Mouse (Mus musculus) lung, postnatal 0 days (tissue): ENCODE results near the gene Padi3. TPM values are rescaled to one million over a fixed set of nuclear protein-coding genes. Genes with fewer than 3 reads are reported as not detected.
A peak's percentile ranks its signal among the peaks of the same experiment; 100 is the strongest.

ENCODE experiments used
- ATAC-seq: fragments of 200-750 bp; cut with Nextera tagmentation; 2 replicates; pipeline ENCODE4 v1.8.0; 2017; ENCODE audit warnings: moderate library complexity
- DNase-seq: peaks from one replicate; pipeline ENCODE4 v3.0.0-alpha.2; 2016; ENCODE audit warnings: low spot score
- H3K27ac ChIP-seq: fragments of 300-500 bp; sonication (generic); 2 replicates; pipeline ENCODE4 v1.5.1; 2014; ENCODE audit warnings: antibody characterized with exemption, mild to moderate bottlenecking, low read length, mixed read lengths
- H3K27me3 ChIP-seq: fragments of 300-500 bp; sonication (generic); replicated peaks from 2 replicates; pipeline ENCODE4 v1.6.1; 2014; ENCODE audit warnings: low read length, mixed read lengths; ENCODE audit not compliant: insufficient read depth
- H3K36me3 ChIP-seq: fragments of 300-500 bp; sonication (generic); 2 replicates; pipeline ENCODE4 v1.6.1; 2014; ENCODE audit warnings: low read length, mixed read lengths; ENCODE audit not compliant: insufficient read depth
- H3K4me1 ChIP-seq: fragments of 300-500 bp; sonication (generic); 2 replicates; pipeline ENCODE4 v1.6.1; 2014; ENCODE audit warnings: antibody characterized with exemption, low read depth, low read length, mixed read lengths; ENCODE audit not compliant: insufficient read depth
- H3K4me2 ChIP-seq: fragments of 300-500 bp; sonication (generic); replicated peaks from 2 replicates; pipeline ENCODE4 v1.6.1; 2014; ENCODE audit warnings: low read depth, mild to moderate bottlenecking, low read length, moderate library complexity, mixed read lengths
- H3K4me3 ChIP-seq: fragments of 300-500 bp; sonication (generic); 2 replicates; pipeline ENCODE4 v1.5.1; 2014; ENCODE audit warnings: low read depth, low read length
- H3K9ac ChIP-seq: fragments of 300-500 bp; sonication (generic); replicated peaks from 2 replicates; pipeline ENCODE4 v1.6.1; 2014; ENCODE audit warnings: low read depth, mild to moderate bottlenecking
- H3K9me3 ChIP-seq: fragments of 300-500 bp; sonication (generic); 2 replicates; pipeline ENCODE4 v1.6.1; 2016; ENCODE audit warnings: low read length, mixed read lengths
- CTCF ChIP-seq: IDR thresholded peaks from 2 replicates; pipeline ENCODE4 v1.5.1; 2016; ENCODE audit warnings: antibody characterized with exemption, mild to moderate bottlenecking
- EP300 ChIP-seq: IDR thresholded peaks from 2 replicates; pipeline ENCODE4 v1.6.1; 2016; ENCODE audit warnings: antibody characterized with exemption, mild to moderate bottlenecking, control low read depth
- WGBS: fragments of 180-500 bp; shearing (Covaris S2); extraction: QIAGEN DNeasy Blood & Tissue Kit; methylation state at CpG from one replicate; pipeline ENCODE4 v1.1.7; 2014; 5-methylcytosine and 5-hydroxymethylcytosine counted together
- polyA plus RNA-seq: library from polyadenylated mRNA; unstranded; fragments of >200 nt; fragmentation: Nextera tagmentation; extraction: Ambion mirVana; gene quantifications from 2 replicates; pipeline ENCODE4 v1.2.1, GENCODE M21; 2015

The Padi3 gene
- polyA plus RNA-seq, 1 experiment from 2014 or later = 0.35 TPM

- DNase-seq (peak; percentile 59), ATAC-seq (peak; percentile 41; the same call in 1 of the 2 replicates)
- Histone ChIP-seq H3K36me3 (no peaks in the 10 kb centered on the region), H3K4me1 (no peaks in the 10 kb centered on the region), H3K9ac (peak overlapping the region; percentile 23; the same call in 1 of the 2 replicates), H3K27ac (0 out of 2 replicates have a peak overlapping the region, but pooled peaks have one; percentile 26), H3K9me3 (no peaks in the 10 kb centered on the region), H3K27me3 (no peaks in the 10 kb centered on the region), H3K4me3 (peak overlapping the region; percentile 31), H3K4me2 (peak overlapping the region; percentile 54)
- WGBS = 6% methylated on average over 13 of the region's 13 CpGs
- TF ChIP-seq EP300 (no peak), CTCF (no peak)
Observed at GRCm38 (mm10) chr4:140770433-140770832, 40.0 kb downstream of the Padi3 start.

GRCm38 (mm10) chr4:140768973-140769372, 41.5 kb downstream of the Padi3 start:
- 75% methylated on average over 5 of the region's 5 CpGs for WGBS
- Histone ChIP-seq H3K4me3 (no peak overlapping the region), H3K27ac (no peak overlapping the region), H3K9ac (no peak overlapping the region), H3K36me3 (no peaks in the 10 kb centered on the region), H3K27me3 (no peaks in the 10 kb centered on the region), H3K4me2 (no peak overlapping the region), H3K9me3 (no peaks in the 10 kb centered on the region), H3K4me1 (no peaks in the 10 kb centered on the region)
- TF ChIP-seq CTCF (no peak), EP300 (no peak)
- ATAC-seq (no peak), DNase-seq (no peak)

GRCm38 (mm10) chr4:140765936-140766335, 44.5 kb downstream of the Padi3 start:
- no peak for TF ChIP-seq CTCF
- no peak for TF ChIP-seq EP300
- no peak for ATAC-seq
- Histone ChIP-seq H3K27me3 (no peaks in the 10 kb centered on the region), H3K27ac (no peak overlapping the region), H3K9me3 (no peaks in the 10 kb centered on the region), H3K4me1 (no peaks in the 10 kb centered on the region), H3K4me3 (no peak overlapping the region), H3K9ac (no peak overlapping the region), H3K36me3 (no peaks in the 10 kb centered on the region), H3K4me2 (no peak overlapping the region)
- DNase-seq = no peak
- WGBS = 71% methylated on average over 3 of the region's 3 CpGs

- Histone ChIP-seq H3K27ac (no peak overlapping the region), H3K27me3 (no peaks in the 10 kb centered on the region), H3K4me3 (no peak overlapping the region), H3K4me1 (no peaks in the 10 kb centered on the region), H3K9me3 (no peaks in the 10 kb centered on the region), H3K4me2 (no peak overlapping the region), H3K36me3 (no peaks in the 10 kb centered on the region), H3K9ac (no peak overlapping the region)
- no peak for ATAC-seq
- TF ChIP-seq EP300 (no peak), CTCF (peak; percentile 77)
- peak; percentile 25 for DNase-seq
- 12% methylated on average over 9 of the region's 9 CpGs for WGBS
Observed at GRCm38 (mm10) chr4:140763158-140763557, 47.3 kb downstream of the Padi3 start.

- Histone ChIP-seq H3K27me3 (no peaks in the 10 kb centered on the region), H3K4me3 (no peak overlapping the region), H3K9me3 (no peaks in the 10 kb centered on the region), H3K4me1 (no peaks in the 10 kb centered on the region), H3K36me3 (no peaks in the 10 kb centered on the region), H3K4me2 (no peak overlapping the region), H3K9ac (no peak overlapping the region), H3K27ac (no peak overlapping the region)
- WGBS = 67% methylated on average over 7 of the region's 7 CpGs
- TF ChIP-seq EP300 (no peak), CTCF (no peak)
- DNase-seq (no peak), ATAC-seq (no peak)
Observed at GRCm38 (mm10) chr4:140761601-140762000, 48.8 kb downstream of the Padi3 start.

GRCm38 (mm10) chr4:140755811-140756210, 54.6 kb downstream of the Padi3 start:
- Histone ChIP-seq H3K36me3 (no peaks in the 10 kb centered on the region), H3K4me3 (no peak overlapping the region), H3K27ac (no peak overlapping the region), H3K4me2 (no peak overlapping the region), H3K27me3 (no peaks in the 10 kb centered on the region), H3K9me3 (no peaks in the 10 kb centered on the region), H3K4me1 (no peaks in the 10 kb centered on the region), H3K9ac (no peak overlapping the region)
- ATAC-seq (no peak), DNase-seq (no peak)
- TF ChIP-seq CTCF (no peak), EP300 (no peak)
- WGBS = 69% methylated on average over 3 of the region's 3 CpGs

- Histone ChIP-seq H3K4me3 (no peak overlapping the region), H3K27me3 (no peaks in the 10 kb centered on the region), H3K36me3 (no peaks in the 10 kb centered on the region), H3K4me1 (peaks cover under 1% of the 10 kb centered on the region; the same call in 1 of the 2 replicates), H3K9me3 (no peaks in the 10 kb centered on the region), H3K27ac (no peak overlapping the region), H3K4me2 (no peak overlapping the region), H3K9ac (no peak overlapping the region)
- ATAC-seq = no peak
- TF ChIP-seq CTCF = no peak
- TF ChIP-seq EP300 = no peak
- DNase-seq = no peak
- 40% methylated on average over 7 of the region's 7 CpGs for WGBS
Observed at GRCm38 (mm10) chr4:140753366-140753765, 57.1 kb downstream of the Padi3 start.
